Mouse (Mus musculus): ENCODE data around the gene Vmn1r50. TPM values are rescaled to one million over a fixed set of nuclear protein-coding genes. Genes with fewer than 3 reads are reported as not detected.
"Not testable (repeated sequence)": the region's sequence is repeated elsewhere in the genome, so short reads cannot be mapped to it uniquely, and the experiment has no call there.

Vmn1r50 gene
- polyA plus RNA-seq (2015; fragmentation: Nextera tagmentation; extraction: Ambion mirVana) = not detected in 2 replicates

DNA sequence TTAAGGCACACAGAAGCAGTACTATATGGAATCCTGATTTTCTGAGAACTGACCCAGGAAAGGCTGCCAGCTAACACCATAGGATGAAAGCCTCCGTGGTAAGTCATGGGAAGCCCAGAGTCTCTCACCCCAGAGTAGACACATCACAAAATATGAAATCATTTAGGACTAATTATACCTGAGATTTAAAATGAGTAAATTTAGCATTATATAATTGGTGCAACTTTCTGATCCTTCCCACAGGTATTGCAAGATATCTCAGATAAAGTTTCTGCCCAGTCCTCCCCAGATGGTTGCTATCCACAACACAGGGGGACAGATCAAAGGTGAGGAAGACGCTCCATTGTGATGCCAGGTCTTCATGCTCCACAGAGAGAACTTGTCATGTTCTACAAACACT is at the start of gene Vmn1r50:
Gene Vmn1r50, plus strand, starts transcription at position 301 of the 400 bp plus-strand sequence.
- 62% methylated on average over 2 of the region's 2 CpGs for WGBS
- H3K9me3 ChIP-seq = no peaks in the 10 kb centered on the region
- no peaks in the 10 kb centered on the region for H3K4me1 ChIP-seq
- no peak within 1 kb of the TSS for H3K9ac ChIP-seq
- no peak for ATAC-seq (ENCODE audit: borderline replicate concordance, extremely low read depth, low FRiP score, low TSS enrichment)
- no peak within 1 kb of the TSS for H3K4me3 ChIP-seq
- H3K27ac ChIP-seq = no peak within 1 kb of the TSS
- no peaks in the 10 kb centered on the region for H3K36me3 ChIP-seq
- H3K4me2 ChIP-seq = no peak within 1 kb of the TSS
- H3K27me3 ChIP-seq = no peaks in the 10 kb centered on the region

DNA sequence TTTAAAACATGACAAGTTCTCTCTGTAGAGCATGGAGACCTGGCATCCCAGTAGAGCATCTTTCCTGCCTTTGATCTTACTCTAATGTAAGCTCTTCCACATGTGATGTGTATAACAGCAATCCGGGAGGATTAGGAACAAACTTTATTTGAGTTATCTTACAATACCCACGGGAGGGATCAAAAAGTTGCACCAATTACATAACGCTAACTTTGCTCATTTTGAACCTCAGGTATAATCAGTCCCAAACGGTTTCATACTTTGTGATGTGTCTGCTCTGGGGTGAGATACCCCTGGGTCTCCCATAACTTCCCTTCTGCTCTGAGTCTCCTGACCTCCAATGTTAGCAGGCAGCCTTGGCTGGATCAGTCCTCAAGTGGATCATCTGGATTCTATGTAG is 22.8 kb upstream of the Vmn1r50 start, which contains the start of gene Vmn1r49:
Gene Vmn1r49, minus strand, starts transcription at position 101 of the 400 bp plus-strand sequence.
- H3K4me1 ChIP-seq = no peaks in the 10 kb centered on the region
- H3K4me2 ChIP-seq = no peak within 1 kb of the TSS
- no peaks in the 10 kb centered on the region for H3K9me3 ChIP-seq
- WGBS = 65% methylated on average over 4 of the region's 4 CpGs
- no peaks in the 10 kb centered on the region for H3K27me3 ChIP-seq
- H3K9ac ChIP-seq = no peak within 1 kb of the TSS
- no peak for ATAC-seq (ENCODE audit: borderline replicate concordance, extremely low read depth, low FRiP score, low TSS enrichment)
- H3K4me3 ChIP-seq = no peak within 1 kb of the TSS
- H3K27ac ChIP-seq = no peak within 1 kb of the TSS
- no peaks in the 10 kb centered on the region for H3K36me3 ChIP-seq

DNA sequence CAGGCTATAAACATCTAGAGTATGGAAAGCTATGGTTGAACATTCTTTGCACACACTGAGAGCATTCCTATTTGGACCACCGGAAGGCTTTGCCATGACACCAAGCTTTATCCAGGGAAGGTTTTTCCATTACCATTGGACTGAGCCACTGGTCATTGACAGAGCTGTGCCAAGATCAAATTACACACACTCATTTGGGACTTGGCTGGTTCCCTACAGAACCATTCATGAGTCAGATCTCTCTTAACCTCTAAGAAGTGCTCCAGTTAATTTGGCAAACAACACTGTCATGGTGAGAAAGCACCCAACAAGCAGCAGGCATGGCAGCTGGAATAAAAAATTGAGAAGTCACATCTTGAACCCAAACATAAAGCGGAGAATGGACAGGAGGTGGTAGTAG is 664 bp upstream of the Vmn1r50 start:
- H3K4me1 ChIP-seq = no peaks in the 10 kb centered on the region
- H3K27me3 ChIP-seq = no peaks in the 10 kb centered on the region
- H3K4me2 ChIP-seq = no peak overlapping the region
- H3K36me3 ChIP-seq = no peaks in the 10 kb centered on the region
- no peak for ATAC-seq (ENCODE audit: borderline replicate concordance, extremely low read depth, low FRiP score, low TSS enrichment)
- no peak overlapping the region for H3K4me3 ChIP-seq
- WGBS = 85% methylated on average over 2 of the region's 2 CpGs
- no peak overlapping the region for H3K27ac ChIP-seq
- no peak overlapping the region for H3K9ac ChIP-seq
- no peaks in the 10 kb centered on the region for H3K9me3 ChIP-seq

DNA sequence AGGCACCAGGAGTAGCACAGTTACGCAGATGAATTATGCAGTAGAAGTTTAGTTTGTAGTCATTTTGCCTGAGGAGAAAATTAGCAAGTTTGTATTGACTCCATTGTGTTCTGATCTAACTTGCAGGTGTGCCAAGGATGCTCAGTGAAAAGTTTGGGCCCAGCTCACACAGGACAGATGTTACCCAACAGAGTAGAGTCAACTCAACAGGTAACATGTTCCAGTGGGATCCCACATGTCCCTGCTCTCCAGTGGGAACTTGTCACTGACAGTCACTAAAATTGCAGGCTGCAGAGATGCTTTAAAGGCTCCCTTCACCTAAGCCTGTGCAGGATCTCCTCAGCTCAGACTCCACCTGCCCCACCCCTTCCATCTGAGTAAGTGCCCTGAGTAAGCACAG is 21.1 kb downstream of the Vmn1r50 start, which contains the start of gene Vmn1r51:
Gene Vmn1r51, plus strand, starts transcription at position 301 of the 400 bp plus-strand sequence.
- 91% methylated on average over 1 of the region's 1 CpGs for WGBS
- not testable (repeated sequence) for H3K4me3 ChIP-seq; H3K36me3 ChIP-seq; H3K4me2 ChIP-seq; H3K4me1 ChIP-seq; H3K9me3 ChIP-seq; H3K9ac ChIP-seq; H3K27me3 ChIP-seq; ATAC-seq (ENCODE audit: borderline replicate concordance, extremely low read depth, low FRiP score, low TSS enrichment); H3K27ac ChIP-seq

Other genes with a start within 250 kb of the Vmn1r50 start
- not detected in 2 replicates for gene Vmn1r42, start 225.0 kb upstream of the Vmn1r50 start, polyA plus RNA-seq (2015; fragmentation: Nextera tagmentation; extraction: Ambion mirVana)
- gene Vmn1r43, start 225.0 kb upstream of the Vmn1r50 start, polyA plus RNA-seq (2015; fragmentation: Nextera tagmentation; extraction: Ambion mirVana) = 0.01 TPM in 1 of 2 replicates, not detected in the other
- gene Vmn1r44, start 217.8 kb upstream of the Vmn1r50 start, polyA plus RNA-seq (2015; fragmentation: Nextera tagmentation; extraction: Ambion mirVana) = not detected in 2 replicates
- not detected in 2 replicates for gene Vmn1r45, start 160.8 kb upstream of the Vmn1r50 start, polyA plus RNA-seq (2015; fragmentation: Nextera tagmentation; extraction: Ambion mirVana)
- gene Vmn1r46, start 132.1 kb upstream of the Vmn1r50 start, polyA plus RNA-seq (2015; fragmentation: Nextera tagmentation; extraction: Ambion mirVana) = not detected in 2 replicates
- gene Vmn1r47, start 85.3 kb upstream of the Vmn1r50 start, polyA plus RNA-seq (2015; fragmentation: Nextera tagmentation; extraction: Ambion mirVana) = not detected in 2 replicates
- not detected in 2 replicates for gene Vmn1r48, start 64.6 kb upstream of the Vmn1r50 start, polyA plus RNA-seq (2015; fragmentation: Nextera tagmentation; extraction: Ambion mirVana)
- gene Vmn1r49, start 22.9 kb upstream of the Vmn1r50 start, polyA plus RNA-seq (2015; fragmentation: Nextera tagmentation; extraction: Ambion mirVana) = not detected in 2 replicates
- not detected in 2 replicates for gene Vmn1r51, start 21.2 kb downstream of the Vmn1r50 start, polyA plus RNA-seq (2015; fragmentation: Nextera tagmentation; extraction: Ambion mirVana)
- not detected in 2 replicates for gene Vmn1r52, start 73.4 kb downstream of the Vmn1r50 start, polyA plus RNA-seq (2015; fragmentation: Nextera tagmentation; extraction: Ambion mirVana)
- not detected in 2 replicates for gene V1ra8, start 101.4 kb downstream of the Vmn1r50 start, polyA plus RNA-seq (2015; fragmentation: Nextera tagmentation; extraction: Ambion mirVana)
- gene Vmn1r53, start 123.0 kb downstream of the Vmn1r50 start, polyA plus RNA-seq (2015; fragmentation: Nextera tagmentation; extraction: Ambion mirVana) = 0.14 TPM in 1 of 2 replicates, not detected in the other
- gene Vmn1r54, start 144.9 kb downstream of the Vmn1r50 start, polyA plus RNA-seq (2015; fragmentation: Nextera tagmentation; extraction: Ambion mirVana) = not detected in 2 replicates
- not detected in 2 replicates for gene BC048671, start 199.8 kb downstream of the Vmn1r50 start, polyA plus RNA-seq (2015; fragmentation: Nextera tagmentation; extraction: Ambion mirVana)
- gene Chst13, start 223.8 kb downstream of the Vmn1r50 start, polyA plus RNA-seq (2015; fragmentation: Nextera tagmentation; extraction: Ambion mirVana) = 0.11 TPM in 1 of 2 replicates, not detected in the other
- 0.25 TPM in 1 of 2 replicates, not detected in the other for gene Uroc1, start 231.9 kb downstream of the Vmn1r50 start, polyA plus RNA-seq (2015; fragmentation: Nextera tagmentation; extraction: Ambion mirVana)